Mouse (Mus musculus): ENCODE measurements around the gene Prdm11.

GRCm38 (mm10) chr2:93012976-93013375 lies 33.0 kb downstream of the Prdm11 start:
- TF ChIP-seq CTCF (IDR thresholded peaks at IDR 0.05; ENCODE audit: extremely low read depth, insufficient read length, insufficient replicate concordance, low read depth, low read length) = no peak
- TF ChIP-seq POLR2A (IDR thresholded peaks at IDR 0.05; ENCODE audit: low read depth, low read length) = no peak

Measured in small intestine, adult 2 months (tissue).